Mouse (Mus musculus): ENCODE measurements at regions not wholly inside any gene's neighbourhood (a gene's known extent, or its start where the extent isn't known, plus 50 kb on each side); places are given as distances from the start of the nearest gene placed in this dataset.
A peak's percentile ranks its signal among the peaks of the same experiment; 100 is the strongest.

DNA sequence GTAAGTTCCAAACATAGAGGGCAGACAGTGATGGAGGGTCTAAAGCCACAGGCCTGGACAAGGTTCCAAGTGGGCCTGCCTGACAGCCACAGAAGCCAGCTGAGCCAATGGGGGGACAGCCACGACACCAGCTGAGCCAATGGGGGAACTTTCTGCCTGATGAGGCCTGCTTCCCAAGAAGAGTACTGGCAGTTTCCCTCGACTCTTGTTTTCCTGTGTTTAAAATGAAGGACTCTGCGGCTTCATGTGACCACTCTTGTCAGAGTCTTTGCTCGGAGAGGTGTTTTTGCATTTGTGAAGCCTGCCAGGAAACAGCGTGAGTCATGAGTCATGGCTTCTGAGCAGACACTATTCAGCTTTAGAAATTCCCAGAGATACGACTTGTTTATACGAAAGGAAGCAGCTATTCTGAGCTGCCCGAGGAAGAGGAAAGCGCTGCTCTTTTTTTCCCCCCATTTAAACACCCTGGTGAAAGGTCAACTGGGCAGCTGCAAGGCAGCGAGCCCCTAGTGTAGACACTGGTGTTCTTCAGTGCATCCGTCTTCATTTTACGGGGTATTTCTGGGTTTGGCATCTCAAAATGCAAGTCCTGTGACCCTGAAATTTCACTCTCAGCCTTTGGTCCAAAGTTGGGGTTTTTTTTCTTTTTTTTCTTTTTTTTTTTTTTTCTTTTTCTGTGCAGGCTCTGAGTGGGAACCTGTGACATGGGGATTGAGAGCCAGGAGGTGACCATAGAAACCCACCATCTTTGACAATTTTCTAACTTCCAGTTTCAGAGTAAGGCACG is 183.5 kb upstream of the Klf7 start:
- 0 out of 2 replicates have a peak overlapping the region, but pooled peaks have one; percentile 8 for H3K9ac ChIP-seq (ENCODE audit: low read depth, low read length)
- H3K79me2 ChIP-seq (ENCODE audit: control insufficient read depth, insufficient read depth, low read length), result no peaks in the 10 kb centered on the region
- peak; percentile 58 for DNase-seq (ENCODE audit: extremely low read depth, low read depth, low spot score)
- WGBS, result 53% methylated on average over 13 of the region's 13 CpGs
- TF ChIP-seq CTCF (IDR thresholded peaks at IDR 0.05; ENCODE audit: low read depth, low read length) (no peak), POLR2A (IDR thresholded peaks at IDR 0.05; ENCODE audit: extremely low read depth, insufficient read depth, low read length) (no peak)
- no peaks in the 10 kb centered on the region for H3K36me3 ChIP-seq (ENCODE audit: control insufficient read depth, insufficient read depth, low read length)
- H3K4me3 ChIP-seq (ENCODE audit: insufficient read depth, low read depth, low read length), result no peak overlapping the region
- H3K27me3 ChIP-seq (ENCODE audit: control insufficient read depth, insufficient read depth, low read length), result no peaks in the 10 kb centered on the region
- H3K27ac ChIP-seq (replicated peaks; ENCODE audit: insufficient read depth, low read depth, low read length), result peak overlapping the region; percentile 78
- peaks cover 3% of the 10 kb centered on the region; the same call in 1 of the 2 replicates for H3K4me1 ChIP-seq (ENCODE audit: control insufficient read depth, insufficient read depth, low read length)

DNA sequence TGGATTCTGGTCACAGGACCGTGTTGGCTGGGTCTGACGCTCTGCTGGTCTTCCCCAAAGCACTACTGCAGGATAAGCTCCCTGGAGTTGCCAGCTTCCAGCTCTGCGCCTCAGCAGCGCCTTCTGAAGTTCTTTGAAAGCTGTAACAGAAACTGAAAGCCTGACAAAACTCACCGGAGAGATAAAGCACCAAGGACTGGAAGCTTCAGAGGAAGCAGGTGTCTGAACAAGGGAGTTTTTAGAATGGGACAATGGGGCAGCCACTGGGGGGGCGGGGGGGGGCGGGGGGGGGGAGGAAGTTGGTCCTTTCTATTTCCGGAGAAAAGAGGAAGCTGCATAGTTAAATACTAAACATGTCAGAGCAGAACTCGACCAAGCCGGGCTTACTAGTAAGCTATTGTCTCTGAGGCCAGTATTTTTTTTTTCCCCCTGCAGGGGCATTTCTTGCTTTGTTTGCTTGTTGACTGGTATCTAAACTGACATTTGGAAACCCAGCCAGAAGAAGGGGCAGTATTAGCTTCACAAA is 180.8 kb upstream of the Klf7 start:
- H3K9ac ChIP-seq (ENCODE audit: low read depth, low read length), result no peak overlapping the region
- WGBS, result 27% methylated on average over 8 of the region's 10 CpGs
- DNase-seq (ENCODE audit: extremely low read depth, low read depth, low spot score), result peak; percentile 25

DNA sequence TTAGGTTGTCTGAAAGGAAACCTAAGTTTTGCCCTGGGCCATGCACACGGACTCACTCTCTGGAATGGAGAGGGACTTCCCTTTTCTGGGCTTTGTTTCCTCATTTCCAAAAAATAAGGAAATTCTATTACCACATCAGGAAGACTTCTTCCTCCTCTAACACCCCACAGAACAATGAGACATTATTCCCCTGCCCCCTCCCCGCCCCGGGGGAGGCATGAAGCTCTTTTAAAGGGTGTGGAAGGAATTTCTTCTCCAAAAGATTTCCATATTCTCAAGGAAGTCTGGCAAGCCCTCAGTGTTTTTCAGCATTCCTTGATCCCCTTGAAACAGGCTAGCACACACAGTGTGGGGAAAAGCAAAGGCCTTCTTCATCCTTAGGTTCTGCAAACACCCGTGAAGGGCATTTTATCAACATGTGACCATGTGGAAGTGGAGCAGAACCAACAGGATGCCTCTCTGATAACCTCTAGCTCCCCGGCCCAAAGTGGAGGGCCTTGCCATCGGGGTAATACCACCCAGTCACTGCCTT is 179.5 kb upstream of the Klf7 start:
- peak; percentile 34 for DNase-seq (ENCODE audit: extremely low read depth, low read depth, low spot score)
- H3K36me3 ChIP-seq (ENCODE audit: control insufficient read depth, insufficient read depth, low read length), result no peaks in the 10 kb centered on the region
- TF ChIP-seq POLR2A (IDR thresholded peaks at IDR 0.05; ENCODE audit: extremely low read depth, insufficient read depth, low read length), result no peak
- no peak for TF ChIP-seq CTCF (IDR thresholded peaks at IDR 0.05; ENCODE audit: low read depth, low read length)
- H3K9ac ChIP-seq (ENCODE audit: low read depth, low read length), result no peak overlapping the region
- H3K27me3 ChIP-seq (ENCODE audit: control insufficient read depth, insufficient read depth, low read length), result no peaks in the 10 kb centered on the region
- WGBS, result 56% methylated on average over 6 of the region's 6 CpGs
- no peak overlapping the region for H3K4me3 ChIP-seq (ENCODE audit: insufficient read depth, low read depth, low read length)
- peak overlapping the region; percentile 56 for H3K27ac ChIP-seq (replicated peaks; ENCODE audit: insufficient read depth, low read depth, low read length)
- H3K79me2 ChIP-seq (ENCODE audit: control insufficient read depth, insufficient read depth, low read length), result no peaks in the 10 kb centered on the region
- peaks cover 3% of the 10 kb centered on the region; the same call in 1 of the 2 replicates for H3K4me1 ChIP-seq (ENCODE audit: control insufficient read depth, insufficient read depth, low read length)

More for the DNA sequence above, 180.8 kb upstream of the Klf7 start:
- H3K79me2 ChIP-seq (ENCODE audit: control insufficient read depth, insufficient read depth, low read length), result no peaks in the 10 kb centered on the region
- peaks cover 3% of the 10 kb centered on the region; the same call in 1 of the 2 replicates for H3K4me1 ChIP-seq (ENCODE audit: control insufficient read depth, insufficient read depth, low read length)
- peak overlapping the region; percentile 39 for H3K27ac ChIP-seq (replicated peaks; ENCODE audit: insufficient read depth, low read depth, low read length)
- no peak overlapping the region for H3K4me3 ChIP-seq (ENCODE audit: insufficient read depth, low read depth, low read length)
- H3K27me3 ChIP-seq (ENCODE audit: control insufficient read depth, insufficient read depth, low read length), result no peaks in the 10 kb centered on the region
- no peaks in the 10 kb centered on the region for H3K36me3 ChIP-seq (ENCODE audit: control insufficient read depth, insufficient read depth, low read length)
- no peak for TF ChIP-seq CTCF (IDR thresholded peaks at IDR 0.05; ENCODE audit: low read depth, low read length)
- no peak for TF ChIP-seq POLR2A (IDR thresholded peaks at IDR 0.05; ENCODE audit: extremely low read depth, insufficient read depth, low read length)

DNA sequence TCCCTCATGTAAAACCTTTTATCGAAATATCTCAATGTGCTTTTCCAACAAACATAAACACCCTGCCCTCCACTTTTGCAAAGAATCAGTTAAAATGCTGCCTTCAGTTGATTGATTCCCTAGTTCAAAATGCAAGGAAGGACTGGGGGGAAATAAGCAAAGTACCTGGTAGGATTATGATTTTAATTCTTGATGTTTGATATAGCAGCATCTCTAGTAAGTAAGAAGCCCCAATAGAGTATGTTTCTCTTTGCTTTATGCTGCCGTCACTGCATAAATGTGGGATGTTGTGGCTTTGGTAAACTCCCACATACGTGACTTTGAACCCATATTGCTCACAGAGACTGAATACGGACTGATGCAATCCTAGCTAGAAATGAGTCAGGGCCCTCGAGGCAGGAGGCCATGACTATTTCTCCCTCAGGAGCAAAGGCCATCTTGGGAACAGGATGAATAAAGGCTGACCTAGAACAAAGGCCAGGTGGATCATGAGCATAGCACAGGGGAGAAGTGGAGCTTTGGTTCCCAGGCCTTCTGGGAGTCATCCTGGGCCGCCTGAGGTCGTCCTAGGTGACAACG is 179.0 kb upstream of the Klf7 start:
- no peaks in the 10 kb centered on the region for H3K36me3 ChIP-seq (ENCODE audit: control insufficient read depth, insufficient read depth, low read length)
- H3K9ac ChIP-seq (ENCODE audit: low read depth, low read length), result no peak overlapping the region
- H3K4me3 ChIP-seq (ENCODE audit: insufficient read depth, low read depth, low read length), result no peak overlapping the region
- peaks cover 3% of the 10 kb centered on the region; the same call in 1 of the 2 replicates for H3K4me1 ChIP-seq (ENCODE audit: control insufficient read depth, insufficient read depth, low read length)
- H3K27ac ChIP-seq (replicated peaks; ENCODE audit: insufficient read depth, low read depth, low read length), result peak overlapping the region; percentile 56
- WGBS, result 70% methylated on average over 8 of the region's 8 CpGs
- H3K79me2 ChIP-seq (ENCODE audit: control insufficient read depth, insufficient read depth, low read length), result no peaks in the 10 kb centered on the region
- no peaks in the 10 kb centered on the region for H3K27me3 ChIP-seq (ENCODE audit: control insufficient read depth, insufficient read depth, low read length)
- no peak for TF ChIP-seq CTCF (IDR thresholded peaks at IDR 0.05; ENCODE audit: low read depth, low read length)
- TF ChIP-seq POLR2A (IDR thresholded peaks at IDR 0.05; ENCODE audit: extremely low read depth, insufficient read depth, low read length), result no peak
- peak; percentile 22 for DNase-seq (ENCODE audit: extremely low read depth, low read depth, low spot score)

DNA sequence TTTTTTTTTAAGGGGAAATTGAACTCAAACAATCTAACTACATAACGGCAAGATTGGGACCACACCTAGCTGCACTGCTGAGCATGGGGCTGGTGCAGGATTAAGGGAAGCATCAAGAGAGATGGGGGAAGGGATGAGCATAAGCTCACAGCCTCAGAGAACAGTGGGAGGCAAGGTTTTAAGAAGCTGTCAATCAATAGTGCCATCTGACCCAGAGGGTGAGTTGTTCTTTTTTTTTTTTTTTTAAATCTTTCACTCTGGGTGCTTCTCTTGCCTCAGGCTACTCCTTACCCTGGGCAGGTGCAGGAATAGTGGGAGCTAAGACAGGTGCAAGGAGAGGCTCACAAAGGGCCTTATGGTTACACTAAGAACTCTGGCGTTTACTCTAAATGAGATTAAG is 176.9 kb upstream of the Klf7 start:
- WGBS, result 75% methylated on average over 2 of the region's 2 CpGs
- no peak overlapping the region for H3K4me3 ChIP-seq (ENCODE audit: insufficient read depth, low read depth, low read length)
- no peak for TF ChIP-seq POLR2A (IDR thresholded peaks at IDR 0.05; ENCODE audit: extremely low read depth, insufficient read depth, low read length)
- no peak for TF ChIP-seq CTCF (IDR thresholded peaks at IDR 0.05; ENCODE audit: low read depth, low read length)
- H3K27me3 ChIP-seq (ENCODE audit: control insufficient read depth, insufficient read depth, low read length), result no peaks in the 10 kb centered on the region
- H3K27ac ChIP-seq (replicated peaks; ENCODE audit: insufficient read depth, low read depth, low read length), result no peak overlapping the region
- H3K79me2 ChIP-seq (ENCODE audit: control insufficient read depth, insufficient read depth, low read length), result no peaks in the 10 kb centered on the region
- H3K36me3 ChIP-seq (ENCODE audit: control insufficient read depth, insufficient read depth, low read length), result no peaks in the 10 kb centered on the region
- no peak for DNase-seq (ENCODE audit: extremely low read depth, low read depth, low spot score)
- no peak overlapping the region for H3K9ac ChIP-seq (ENCODE audit: low read depth, low read length)
- no peaks in the 10 kb centered on the region; the same call in 1 of the 2 replicates for H3K4me1 ChIP-seq (ENCODE audit: control insufficient read depth, insufficient read depth, low read length)

All from liver, adult 2 months (tissue).